Mouse (Mus musculus): ENCODE measurements around the gene Parp2.
"Not testable (repeated sequence)": the region's sequence is repeated elsewhere in the genome, so short reads cannot be mapped to it uniquely, and the experiment has no call there.

The Parp2 gene

DNA sequence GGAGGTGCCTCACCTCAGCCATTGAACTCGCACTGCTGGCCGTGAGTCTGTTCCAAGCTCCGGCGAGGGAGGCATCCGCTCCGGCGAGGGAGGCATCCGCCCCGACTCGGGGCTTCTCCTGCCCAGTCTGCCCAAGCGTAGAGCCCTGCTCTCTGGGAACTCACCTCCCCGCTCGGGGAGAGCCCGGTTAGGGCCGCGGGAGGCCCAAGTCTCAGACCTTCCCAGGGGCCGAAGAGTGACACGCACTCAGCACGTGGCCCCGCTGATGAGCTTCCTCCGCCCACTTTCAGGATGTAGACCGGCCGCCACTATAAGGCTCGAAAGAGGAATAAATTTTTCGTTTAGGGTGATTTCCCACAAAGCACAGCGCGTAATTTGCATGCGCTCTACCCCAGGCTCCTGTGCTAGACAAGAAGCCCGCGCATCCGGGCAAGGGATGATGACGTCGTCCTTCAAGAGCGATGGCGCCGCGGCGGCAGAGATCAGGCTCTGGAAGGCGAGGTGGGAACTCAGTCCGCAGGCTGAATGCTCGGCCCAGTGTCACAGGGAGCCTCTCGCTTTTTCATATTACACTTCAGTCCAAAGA lies at the start of gene Parp2, which contains the start of gene Ccnb1ip1:
Gene Parp2, plus strand, starts transcription at position 355 of the 586 bp plus-strand sequence.
Gene Ccnb1ip1, minus strand, starts transcription at position 246 of the 586 bp plus-strand sequence.
- peak; percentile 95 for DNase-seq (ENCODE audit: low read depth)

DNA sequence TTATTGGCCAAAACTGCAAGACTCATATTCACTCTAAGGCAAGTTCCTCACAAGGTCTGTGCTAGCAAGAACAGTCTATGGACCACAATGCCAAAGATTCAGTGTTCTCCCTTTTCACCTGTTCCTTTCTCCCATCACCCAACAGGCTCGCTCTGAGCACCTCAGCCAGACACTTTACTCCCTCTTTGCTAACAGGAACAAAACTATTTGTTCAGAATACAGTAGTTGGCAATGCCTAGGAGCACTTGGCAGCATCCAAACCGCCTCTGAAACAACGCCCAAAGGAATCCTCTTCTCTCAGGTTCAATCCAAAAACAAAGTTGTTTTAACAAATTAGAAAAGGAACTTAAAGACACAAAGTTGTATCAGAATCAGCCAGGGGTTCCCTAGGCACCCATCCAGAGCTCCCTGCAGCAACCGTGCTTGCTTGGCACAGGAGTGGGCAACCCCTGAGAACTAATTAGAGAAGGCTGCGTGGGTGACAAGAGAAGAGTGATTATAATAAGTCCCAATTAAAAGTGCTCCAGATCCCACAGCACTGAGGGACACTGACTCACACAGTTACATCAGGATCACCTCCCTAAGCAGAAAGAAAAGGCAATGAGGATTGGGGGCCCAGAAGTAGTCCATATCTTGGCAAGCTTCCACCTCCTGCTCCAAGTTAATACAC lies 49.1 kb upstream of the Parp2 start:
- no peak for DNase-seq (ENCODE audit: low read depth)

DNA sequence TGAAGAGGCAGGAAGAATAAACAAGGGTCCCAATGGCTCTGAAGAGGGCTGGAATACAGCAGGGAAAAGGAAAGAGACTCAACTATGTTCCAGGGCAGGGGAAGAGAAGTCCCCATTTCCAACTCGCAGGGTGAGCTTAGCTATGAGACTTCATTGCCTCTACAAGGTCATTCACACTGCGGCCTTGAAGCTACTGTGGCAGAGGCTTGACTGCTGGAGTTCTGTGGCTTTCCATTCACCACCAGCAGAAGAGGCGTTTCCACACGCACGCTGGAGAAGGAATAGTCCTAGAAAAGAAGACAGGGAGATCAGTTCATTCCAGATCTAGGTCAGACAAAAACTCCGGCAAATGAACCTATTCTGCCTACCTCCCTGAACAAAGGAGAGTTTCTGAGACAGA lies 41.9 kb upstream of the Parp2 start:
- DNase-seq (ENCODE audit: low read depth): no peak

DNA sequence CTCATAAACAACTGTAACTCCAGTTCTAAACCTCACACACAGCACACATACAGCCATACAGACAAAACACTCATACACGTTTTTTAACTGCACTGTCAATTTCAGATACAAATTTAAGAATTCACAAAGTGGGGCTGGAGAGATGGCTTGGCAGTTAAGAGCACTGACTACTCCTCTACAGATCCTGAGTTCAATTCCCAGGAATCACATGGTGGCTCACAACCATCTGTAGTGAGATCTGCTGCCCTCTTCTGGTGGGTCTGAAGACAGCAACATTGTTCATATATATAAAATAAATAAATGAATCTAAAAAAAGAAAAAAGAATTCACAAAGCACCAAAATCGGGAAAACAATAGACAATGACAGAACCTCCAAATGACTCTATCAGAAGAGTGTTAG lies 36.3 kb upstream of the Parp2 start:
- DNase-seq (ENCODE audit: low read depth): no peak

DNA sequence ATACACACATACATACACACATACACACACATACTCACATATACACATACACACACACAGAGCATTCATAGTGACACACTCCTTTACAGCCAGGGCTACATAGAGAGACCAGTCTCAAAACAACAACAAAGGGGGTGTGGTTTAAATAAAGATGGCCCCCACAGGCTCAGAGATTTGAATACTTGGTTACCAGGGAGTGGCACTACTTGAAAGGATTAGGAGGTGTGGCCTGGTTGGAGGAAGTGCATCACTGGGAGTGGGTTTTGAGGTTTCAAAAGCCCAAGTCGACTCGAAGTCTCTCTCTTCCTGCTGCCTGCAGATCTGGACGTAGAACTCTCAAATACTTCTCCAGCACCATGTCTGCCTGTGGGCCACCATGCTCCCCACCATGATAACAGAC lies 25.5 kb upstream of the Parp2 start:
- DNase-seq (ENCODE audit: low read depth): no peak

DNA sequence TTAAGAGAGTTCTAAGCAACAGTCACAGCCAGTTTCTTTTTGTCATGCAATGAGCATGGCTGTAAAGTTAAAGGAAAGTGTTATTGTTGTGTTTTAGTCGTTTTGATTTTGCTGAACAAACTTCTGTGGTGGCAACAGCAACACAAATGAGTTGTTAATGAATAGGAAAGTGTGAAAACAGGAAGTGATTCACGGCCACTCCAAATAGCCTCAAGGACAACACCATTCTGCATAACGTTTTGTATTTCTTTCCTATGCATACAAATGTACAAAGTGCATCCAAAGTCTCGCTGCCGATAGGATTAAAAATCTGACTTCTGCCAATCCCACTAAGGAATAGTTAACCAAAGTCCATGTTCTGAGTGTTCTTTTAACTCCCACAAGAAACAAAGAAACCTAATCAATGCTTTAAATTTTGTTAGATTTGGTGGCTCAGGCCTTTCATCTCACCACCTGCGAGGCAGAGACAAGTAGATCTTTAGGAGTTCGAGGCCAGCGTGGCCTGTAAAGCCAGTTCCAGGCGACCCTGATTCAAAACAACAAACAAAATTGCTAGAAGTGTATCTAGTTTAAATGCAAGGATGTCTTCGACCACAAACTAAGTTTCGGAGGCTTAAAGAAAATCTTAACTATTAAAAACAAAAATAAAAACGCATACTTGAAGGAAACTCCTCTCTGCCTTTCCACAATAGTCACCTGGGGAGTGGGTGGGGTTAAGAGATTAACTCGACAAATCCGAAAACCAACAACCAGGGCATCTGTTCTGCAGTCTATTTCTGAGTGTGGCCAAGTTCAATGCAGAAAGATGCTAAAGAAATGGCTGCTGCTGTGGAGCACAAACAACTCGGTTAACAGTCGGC lies 23.0 kb upstream of the Parp2 start:
- DNase-seq (ENCODE audit: low read depth): no peak

DNA sequence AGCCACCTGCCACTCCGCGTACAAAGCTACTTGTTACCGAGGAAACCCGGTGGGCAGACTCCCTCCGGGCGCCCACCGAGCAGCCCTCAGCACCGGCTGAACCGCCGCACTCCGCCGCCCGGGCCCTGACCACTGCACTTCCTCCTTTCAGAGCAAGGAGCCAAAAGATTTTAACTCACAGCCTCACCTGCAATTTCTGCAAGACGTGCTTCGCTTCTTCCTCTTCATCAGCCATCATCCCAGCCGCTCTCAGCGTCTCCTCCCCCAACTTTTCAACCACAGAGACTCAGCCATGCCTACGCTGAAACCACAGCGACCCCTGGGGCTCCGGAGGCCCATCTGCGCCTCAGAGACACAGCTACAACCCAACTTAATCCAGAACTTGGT lies 22.4 kb upstream of the Parp2 start, which contains the start of gene Ttc5:
Gene Ttc5, minus strand, starts transcription at position 269 of the 387 bp plus-strand sequence.
- peak; percentile 86 for DNase-seq (ENCODE audit: low read depth)

DNA sequence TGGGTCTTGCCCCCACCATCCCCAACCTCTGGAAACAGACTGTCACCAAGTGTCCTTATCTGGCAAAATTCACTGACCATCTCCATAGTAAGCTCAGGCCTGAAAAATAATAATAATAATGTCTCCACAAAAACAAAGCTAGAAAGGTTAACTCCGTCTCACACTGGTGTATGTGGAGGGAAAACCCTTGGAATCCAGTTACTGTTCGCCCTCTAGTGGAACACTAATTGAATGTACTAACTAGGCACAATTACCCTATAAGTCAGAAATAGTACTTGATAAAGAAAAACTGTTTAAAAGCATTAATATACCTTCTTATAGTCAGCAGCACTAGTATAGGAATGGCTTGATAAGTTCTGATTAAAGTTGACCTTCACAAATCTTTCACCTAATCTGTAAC lies 19.5 kb upstream of the Parp2 start:
- DNase-seq (ENCODE audit: low read depth): no peak

DNA sequence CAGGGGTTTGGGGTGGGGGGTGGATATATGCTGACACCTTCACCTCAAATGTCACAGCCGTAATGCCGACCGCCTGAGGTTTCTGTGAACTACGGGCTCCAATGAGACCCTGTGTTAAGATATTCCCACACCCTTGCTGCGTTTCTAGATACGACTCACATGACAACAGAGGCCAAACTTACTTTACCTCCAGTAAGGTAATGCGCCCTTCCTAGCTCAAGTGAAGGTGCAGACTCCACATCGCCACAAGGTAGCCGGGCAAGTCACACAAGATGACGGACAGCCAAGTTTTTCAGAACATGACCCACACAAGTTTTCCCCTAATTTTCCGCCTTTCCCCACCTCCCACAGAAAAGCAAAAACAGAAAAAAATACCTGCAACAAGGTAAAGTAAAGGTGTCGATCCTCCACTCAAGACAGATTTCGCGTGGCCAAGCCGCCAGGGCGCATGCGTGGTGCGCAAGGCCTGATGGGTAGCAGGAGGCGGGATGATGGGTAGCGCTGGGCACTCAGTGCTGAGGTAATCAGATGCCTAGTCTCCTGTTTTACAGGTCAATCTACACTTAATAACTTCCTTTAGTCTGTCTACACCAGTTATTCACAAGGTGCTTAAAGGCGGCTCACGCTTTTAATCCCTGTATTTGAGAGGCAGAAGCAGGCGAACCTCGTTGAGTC lies 12.2 kb upstream of the Parp2 start:
- DNase-seq (ENCODE audit: low read depth): no peak

DNA sequence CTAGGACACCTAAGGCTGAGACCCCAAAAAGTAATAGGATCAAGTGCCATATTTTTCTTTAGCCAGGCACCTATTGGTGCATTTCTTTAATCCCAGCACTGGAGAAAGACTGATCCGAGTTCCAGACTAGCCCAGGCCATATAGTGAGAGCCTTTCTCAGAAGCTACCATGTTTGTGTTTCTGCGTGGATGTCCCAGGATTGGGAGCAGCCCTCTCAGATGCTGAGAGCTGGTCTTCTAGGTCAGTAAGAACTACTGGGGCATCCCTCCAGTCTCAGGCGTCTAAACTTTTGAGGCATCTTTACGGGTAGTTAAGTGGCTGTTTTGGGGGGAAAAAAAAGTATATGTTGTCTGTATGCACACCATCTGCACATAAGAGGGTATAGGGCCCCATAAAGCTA lies 11.7 kb upstream of the Parp2 start:
- DNase-seq (ENCODE audit: low read depth): no peak

DNA sequence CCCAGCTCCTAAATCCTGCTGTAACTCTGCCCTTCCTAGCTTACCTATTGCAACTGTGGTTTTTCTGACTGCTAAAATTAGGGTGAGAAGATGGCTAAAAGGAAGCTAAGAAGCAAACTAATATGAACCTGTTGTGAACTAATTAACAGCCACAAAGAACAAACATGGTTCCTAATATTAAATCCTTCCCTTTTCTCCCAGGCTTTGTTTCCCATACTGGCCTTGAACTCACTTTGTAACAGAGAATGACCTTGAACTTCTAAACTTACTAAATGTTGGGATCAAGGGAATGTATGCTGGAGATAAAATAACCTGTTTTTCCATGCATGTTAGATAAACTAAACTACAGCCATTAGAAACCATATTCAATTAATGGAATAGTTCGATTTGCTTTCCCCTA lies 11.2 kb upstream of the Parp2 start:
- no peak for DNase-seq (ENCODE audit: low read depth)

DNA sequence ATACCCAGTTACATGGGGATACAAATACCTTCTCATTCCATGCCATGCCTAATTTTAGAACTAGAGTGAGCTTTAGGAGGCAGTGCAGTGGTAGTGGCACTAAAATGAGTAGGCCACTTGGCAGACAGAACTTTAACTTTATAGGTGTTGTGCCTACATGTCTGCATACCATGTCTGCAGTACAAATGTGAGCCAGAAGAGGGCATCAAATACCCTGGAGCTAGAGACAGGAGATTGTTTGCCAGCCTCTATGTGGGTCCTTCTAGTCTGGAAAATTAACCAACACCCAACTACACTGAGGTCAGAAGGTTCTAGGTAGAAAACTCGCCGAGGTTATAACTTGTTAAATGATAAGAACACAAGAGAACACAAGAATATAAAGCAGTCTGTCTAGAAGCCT lies 9.1 kb upstream of the Parp2 start:
- DNase-seq (ENCODE audit: low read depth): no peak

DNA sequence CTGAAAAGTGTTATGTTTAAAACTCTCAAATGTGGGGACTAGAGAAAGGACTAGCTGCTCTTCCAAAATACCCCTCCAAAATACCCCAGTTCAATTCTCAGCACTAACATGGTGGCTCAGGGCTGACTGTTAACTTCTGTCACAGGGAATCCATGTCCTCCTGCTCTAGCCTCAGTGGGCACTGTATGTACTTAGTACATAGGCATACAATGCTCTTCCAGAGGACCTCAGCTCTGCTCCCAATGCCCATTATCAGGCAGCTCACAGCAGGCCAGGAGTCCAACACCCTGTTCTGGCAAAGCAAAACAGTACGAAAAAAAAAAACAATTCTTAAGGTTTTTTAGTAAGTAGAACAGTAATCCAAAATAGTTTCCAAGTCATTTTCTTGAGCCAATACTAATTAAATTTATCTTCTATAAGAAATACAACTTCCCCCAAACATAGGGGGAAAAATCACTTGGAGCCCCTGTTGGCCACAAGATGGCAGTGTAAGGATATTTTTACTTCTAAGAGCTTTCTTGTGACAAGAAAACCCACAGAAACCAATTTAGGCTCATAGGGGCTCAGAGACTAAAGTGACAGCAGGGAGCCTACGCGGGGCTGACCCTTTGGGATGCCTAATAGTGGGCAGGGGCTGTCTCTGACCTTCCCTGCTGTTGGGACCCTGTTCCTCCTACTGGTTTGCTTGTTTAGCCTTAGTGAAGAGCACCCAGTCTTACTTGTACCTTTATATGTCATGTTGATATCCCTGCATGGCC lies 8.0 kb upstream of the Parp2 start:
- no peak for DNase-seq (ENCODE audit: low read depth)

DNA sequence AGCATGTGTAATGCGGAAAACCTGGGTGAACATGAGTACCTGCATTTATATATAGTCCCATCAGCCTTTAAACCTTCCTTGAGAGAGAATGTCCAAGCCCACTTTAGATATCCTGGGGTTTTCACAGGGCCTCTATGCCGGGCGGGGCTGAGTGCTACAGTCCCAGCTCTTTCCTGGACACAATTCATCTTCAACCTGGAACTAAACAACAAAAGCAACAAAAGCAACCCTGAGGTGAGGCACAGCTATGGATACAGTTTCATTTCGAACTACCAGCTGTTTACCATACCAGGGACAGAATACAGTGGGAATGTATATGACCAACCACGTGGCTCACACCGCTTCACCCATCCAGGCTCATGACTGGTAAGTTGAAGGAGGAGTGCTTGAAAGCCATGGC lies 5.2 kb upstream of the Parp2 start:
- no peak for DNase-seq (ENCODE audit: low read depth)

DNA sequence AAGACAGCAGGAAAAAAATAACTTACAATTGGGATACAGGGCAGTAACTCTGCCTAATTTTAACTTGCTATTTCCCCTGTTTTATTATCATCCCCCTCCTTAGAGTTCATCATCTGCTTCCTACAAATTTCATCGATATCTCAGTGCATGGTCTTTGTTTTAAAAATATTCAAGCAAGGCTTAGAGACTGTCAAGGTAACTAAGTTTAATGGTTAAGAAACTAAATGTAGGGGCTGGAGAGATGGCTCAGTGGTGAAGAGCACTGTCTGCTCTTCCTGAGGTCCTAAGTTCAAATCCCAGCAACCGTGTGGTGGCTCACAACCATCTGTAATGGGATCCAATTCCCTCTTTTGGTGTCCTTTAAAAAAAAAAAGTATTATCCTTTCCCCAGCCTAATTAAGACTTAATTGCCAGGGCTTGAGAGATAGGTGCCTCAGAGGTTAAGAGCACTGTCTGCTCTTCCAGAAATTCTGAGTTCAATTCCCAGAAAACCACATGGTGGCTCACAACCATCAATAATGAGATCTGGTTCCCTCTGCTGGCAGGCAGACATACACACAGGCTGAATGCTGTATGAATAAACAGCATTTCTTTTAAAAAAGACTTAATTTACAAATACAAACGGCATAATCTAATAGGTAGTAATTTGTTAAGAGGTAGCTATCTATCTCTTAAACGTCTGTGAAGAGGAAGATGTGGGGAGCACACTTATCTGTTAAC lies 4.6 kb upstream of the Parp2 start:
- DNase-seq (ENCODE audit: low read depth): peak; percentile 87

DNA sequence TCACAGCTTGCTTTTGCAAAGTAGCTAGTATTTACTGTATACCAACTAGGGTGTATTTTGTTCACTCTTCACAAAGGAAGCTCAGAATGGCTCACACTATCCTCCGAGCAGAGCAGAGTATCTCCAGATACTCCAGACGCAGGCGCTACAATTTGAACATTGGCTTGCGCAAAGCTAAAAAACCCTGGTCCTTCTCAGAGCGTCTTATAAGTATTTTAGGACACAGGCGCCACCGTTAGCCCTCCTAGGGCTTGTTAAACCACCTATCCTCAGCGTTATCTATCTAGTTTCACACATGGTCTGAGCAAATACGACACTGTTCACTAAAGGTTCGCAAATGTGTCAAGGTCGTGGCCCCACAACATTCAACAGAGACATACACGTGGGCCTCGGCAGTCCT lies 3.0 kb upstream of the Parp2 start:
- DNase-seq (ENCODE audit: low read depth): no peak

DNA sequence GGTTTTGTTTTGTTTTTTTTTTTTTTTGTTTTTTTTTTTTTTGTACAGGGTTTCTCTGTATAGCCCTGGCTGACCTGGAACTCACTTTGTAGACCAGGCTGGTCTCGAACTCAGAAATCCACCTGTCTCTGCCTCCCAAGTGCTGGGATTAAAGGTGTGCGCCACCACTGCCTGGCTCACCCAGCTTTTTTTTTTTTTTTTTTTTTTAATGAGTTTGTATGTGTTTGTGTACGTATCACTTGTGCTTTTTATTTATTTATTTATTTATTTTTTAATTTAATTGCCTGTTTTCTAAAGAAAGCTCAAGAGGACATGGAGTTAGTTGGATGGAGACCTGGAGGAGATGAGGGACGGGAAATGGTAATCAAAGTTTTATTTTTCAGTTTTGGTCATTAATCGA lies 1.2 kb upstream of the Parp2 start:
- DNase-seq (ENCODE audit: low read depth): not testable (repeated sequence)

DNA sequence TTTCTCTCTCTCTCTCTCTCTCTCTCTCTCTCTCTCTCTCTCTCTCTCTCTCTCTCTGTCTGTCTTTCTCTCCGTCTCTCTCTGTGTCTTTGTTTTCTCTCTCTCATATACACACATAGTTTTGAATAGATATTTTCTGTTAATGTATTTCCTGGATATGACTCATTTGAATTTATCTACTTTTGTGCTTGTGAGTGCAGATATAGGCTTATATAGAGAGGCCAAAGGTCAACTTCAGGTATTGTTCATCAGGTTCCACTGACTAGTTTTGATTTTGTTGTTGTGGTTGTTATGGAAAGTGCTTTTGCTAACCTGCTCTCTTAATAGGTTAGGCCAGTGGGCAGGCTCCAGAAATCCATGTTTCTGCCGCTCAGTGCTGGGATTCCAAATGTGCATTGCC lies 5.4 kb downstream of the Parp2 start:
- no peak for DNase-seq (ENCODE audit: low read depth)

DNA sequence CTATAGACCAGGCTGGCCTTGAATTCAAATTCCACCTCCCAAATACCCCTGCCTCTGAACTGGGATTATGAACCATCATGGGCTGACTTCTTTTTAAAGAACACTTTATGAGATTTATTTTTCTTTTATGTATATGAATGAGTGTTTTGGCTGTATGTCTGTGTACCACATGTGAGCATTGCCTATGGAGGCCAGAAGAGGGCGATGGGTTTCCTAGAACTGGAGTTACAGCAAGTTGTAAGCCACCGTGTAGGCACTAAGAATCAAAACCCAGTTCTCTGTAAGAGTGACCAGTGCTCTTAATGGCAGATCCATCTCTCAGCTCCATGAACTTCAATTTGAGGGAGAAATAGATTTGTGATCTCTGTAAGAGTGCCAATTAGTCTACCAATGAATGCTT lies 15.6 kb downstream of the Parp2 start:
- DNase-seq (ENCODE audit: low read depth): no peak

DNA sequence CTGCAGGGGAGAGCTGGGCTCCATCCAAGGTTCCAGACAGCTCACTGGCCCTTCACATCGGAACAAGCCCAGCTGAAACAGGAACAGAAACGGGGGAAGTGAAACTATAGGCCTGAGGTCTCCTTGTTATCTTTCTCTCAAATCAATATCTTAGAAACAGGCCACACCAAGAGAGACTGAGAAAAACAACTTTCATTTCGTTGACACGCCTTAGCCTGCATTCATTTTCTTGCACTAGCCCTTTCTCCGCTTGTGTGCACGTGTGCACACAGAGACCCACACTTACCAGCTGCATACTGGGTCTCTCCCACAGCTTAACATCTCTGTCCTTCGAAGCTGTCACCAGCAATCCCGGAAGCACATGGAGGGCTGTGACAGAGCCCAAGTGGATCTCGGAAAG lies 16.6 kb downstream of the Parp2 start:
- DNase-seq (ENCODE audit: low read depth): no peak

DNA sequence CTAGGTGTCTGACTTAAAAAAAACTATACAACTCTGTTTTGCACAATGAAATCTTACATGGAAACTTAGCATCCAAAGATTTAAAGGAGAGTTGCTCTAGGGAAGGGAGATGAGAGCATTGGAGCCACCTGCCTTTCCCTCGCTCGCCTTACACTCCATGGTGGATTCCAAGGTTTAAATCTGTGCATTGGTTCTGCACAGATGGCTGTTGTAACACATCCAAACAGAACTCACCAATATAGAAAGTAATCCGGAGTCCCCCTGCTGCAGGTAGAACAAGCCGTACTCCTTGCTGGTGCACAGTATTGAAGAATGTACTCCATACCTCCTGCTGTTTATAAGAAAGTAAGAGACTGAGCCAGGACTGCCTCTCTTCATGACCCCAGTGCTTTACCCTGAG lies 18.9 kb downstream of the Parp2 start:
- DNase-seq (ENCODE audit: low read depth): no peak
